Mouse (Mus musculus) liver, postnatal 0 days (tissue): ENCODE results near the gene Slc22a15. TPM values are rescaled to one million over a fixed set of nuclear protein-coding genes. Genes with fewer than 3 reads are reported as not detected.

ENCODE experiments used
- ATAC-seq: fragments of 200-750 bp; cut with Nextera tagmentation; 2 replicates; pipeline ENCODE4 v1.8.0; 2017; ENCODE audit warnings: mild to moderate bottlenecking, moderate library complexity
- DNase-seq: peaks from one replicate; pipeline ENCODE4 v3.0.0-alpha.2; 2016
- H3K27ac ChIP-seq: fragments of 300-500 bp; sonication (generic); 2 replicates; pipeline ENCODE4 v1.5.1; 2014; ENCODE audit warnings: antibody characterized with exemption, moderate library complexity, mild to moderate bottlenecking, low read depth
- H3K27me3 ChIP-seq: fragments of 300-500 bp; sonication (generic); 2 replicates; pipeline ENCODE4 v1.6.1; 2014; ENCODE audit warnings: low read length, control low read depth, mixed read lengths; ENCODE audit not compliant: insufficient read depth
- H3K36me3 ChIP-seq: fragments of 300-500 bp; sonication (generic); replicated peaks from 2 replicates; pipeline ENCODE4 v1.6.1; 2014; ENCODE audit warnings: mild to moderate bottlenecking, control low read depth, low read length, moderate library complexity, mixed read lengths; ENCODE audit not compliant: insufficient read depth
- H3K4me1 ChIP-seq: fragments of 300-500 bp; sonication (generic); 2 replicates; pipeline ENCODE4 v1.6.1; 2014; ENCODE audit warnings: antibody characterized with exemption, mild to moderate bottlenecking, control low read depth; ENCODE audit not compliant: insufficient read depth
- H3K4me2 ChIP-seq: fragments of 300-500 bp; sonication (generic); 2 replicates; pipeline ENCODE4 v1.6.1; 2014; ENCODE audit warnings: low read depth, mild to moderate bottlenecking, low read length, moderate library complexity, mixed read lengths
- H3K4me3 ChIP-seq: fragments of 300-500 bp; sonication (generic); 2 replicates; pipeline ENCODE4 v1.5.1; 2014; ENCODE audit warnings: low read depth, low read length
- H3K9ac ChIP-seq: fragments of 300-500 bp; sonication (generic); replicated peaks from 2 replicates; pipeline ENCODE4 v1.6.1; 2014; ENCODE audit warnings: mild to moderate bottlenecking, moderate library complexity
- H3K9me3 ChIP-seq: fragments of 300-500 bp; sonication (generic); 2 replicates; pipeline ENCODE4 v1.6.1; 2016; ENCODE audit warnings: mild to moderate bottlenecking, control low read depth, low read length, mixed read lengths
- CTCF ChIP-seq: sonication (generic); IDR thresholded peaks from 2 replicates; pipeline ENCODE4 v1.5.1; 2016; ENCODE audit warnings: antibody characterized with exemption, low read depth
- EP300 ChIP-seq: IDR thresholded peaks from 2 replicates; pipeline ENCODE4 v1.6.1; 2016; ENCODE audit warnings: antibody characterized with exemption, low read depth, mild to moderate bottlenecking
- WGBS: fragments of 180-500 bp; shearing (Covaris S2); extraction: QIAGEN DNeasy Blood & Tissue Kit; methylation state at CpG from one replicate; pipeline ENCODE4 v1.1.7; 2014; ENCODE audit not compliant: insufficient replicate concordance; 5-methylcytosine and 5-hydroxymethylcytosine counted together
- polyA plus RNA-seq: library from polyadenylated mRNA; unstranded; fragments of >200 nt; fragmentation: Nextera tagmentation; extraction: Ambion mirVana; gene quantifications from 2 replicates; pipeline ENCODE4 v1.2.1, GENCODE M21; 2015

Slc22a15 gene
- polyA plus RNA-seq, 1 experiment from 2014 or later: 5.0 TPM

GRCm38 (mm10) chr3:101895376-101895910 is 28.8 kb downstream of the Slc22a15 start:
- 73% methylated on average over 7 of the region's 7 CpGs for WGBS
- H3K4me2 ChIP-seq: no peak overlapping the region

GRCm38 (mm10) chr3:101885591-101885990 is 38.7 kb downstream of the Slc22a15 start:
- Histone ChIP-seq H3K9me3 (no peaks in the 10 kb centered on the region), H3K36me3 (peaks cover 6% of the 10 kb centered on the region), H3K27me3 (no peaks in the 10 kb centered on the region), H3K9ac (no peak overlapping the region), H3K4me3 (no peak overlapping the region), H3K27ac (no peak overlapping the region), H3K4me1 (0 out of 2 replicates have a peak, but pooled peaks cover 2% of the 10 kb centered on the region), H3K4me2 (no peak overlapping the region)
- WGBS: 65% methylated on average over 3 of the region's 3 CpGs
- TF ChIP-seq EP300: no peak
- TF ChIP-seq CTCF: no peak
- ATAC-seq (no peak), DNase-seq (no peak)

More at GRCm38 (mm10) chr3:101895376-101895910, 28.8 kb downstream of the Slc22a15 start:
- Histone ChIP-seq H3K9me3 (no peaks in the 10 kb centered on the region), H3K27ac (no peak overlapping the region), H3K36me3 (no peaks in the 10 kb centered on the region; the same call in 1 of the 2 replicates), H3K27me3 (no peaks in the 10 kb centered on the region), H3K4me3 (no peak overlapping the region), H3K4me1 (no peaks in the 10 kb centered on the region), H3K9ac (no peak overlapping the region)
- no peak for TF ChIP-seq CTCF
- no peak for TF ChIP-seq EP300
- peak; percentile 17; the same call in 1 of the 2 replicates for ATAC-seq
- no peak for DNase-seq

- no peaks in the 10 kb centered on the region for H3K27me3 ChIP-seq
- H3K4me3 ChIP-seq: no peak overlapping the region
- DNase-seq (peak; percentile 53), ATAC-seq (peak; percentile 79)
- 0 out of 2 replicates have a peak, but pooled peaks cover 2% of the 10 kb centered on the region for H3K4me1 ChIP-seq
- no peak overlapping the region for H3K4me2 ChIP-seq
- peaks cover 6% of the 10 kb centered on the region for H3K36me3 ChIP-seq
- WGBS: 63% methylated on average over 4 of the region's 4 CpGs
- TF ChIP-seq EP300 (no peak), CTCF (no peak)
- H3K9me3 ChIP-seq: no peaks in the 10 kb centered on the region
- no peak overlapping the region for H3K27ac ChIP-seq
- no peak overlapping the region for H3K9ac ChIP-seq
These were observed 39.2 kb downstream of the Slc22a15 start for GRCm38 (mm10) chr3:101885041-101885440.

- Histone ChIP-seq H3K4me3 (no peak overlapping the region), H3K36me3 (peaks cover 13% of the 10 kb centered on the region), H3K9me3 (no peaks in the 10 kb centered on the region), H3K27ac (no peak overlapping the region), H3K4me1 (0 out of 2 replicates have a peak, but pooled peaks cover 2% of the 10 kb centered on the region), H3K4me2 (no peak overlapping the region), H3K27me3 (no peaks in the 10 kb centered on the region), H3K9ac (no peak overlapping the region)
- ATAC-seq (no peak), DNase-seq (no peak)
- TF ChIP-seq CTCF: no peak
- 41% methylated on average over 3 of the region's 3 CpGs for WGBS
These were observed 40.4 kb downstream of the Slc22a15 start for GRCm38 (mm10) chr3:101883902-101884301.

GRCm38 (mm10) chr3:101881721-101882120 is 42.5 kb downstream of the Slc22a15 start:
- ATAC-seq (peak; percentile 40; the same call in 1 of the 2 replicates), DNase-seq (no peak)
- WGBS: 52% methylated on average over 9 of the region's 9 CpGs

GRCm38 (mm10) chr3:101880818-101881217 is 43.4 kb downstream of the Slc22a15 start:
- Histone ChIP-seq H3K4me1 (0 out of 2 replicates have a peak, but pooled peaks cover 2% of the 10 kb centered on the region), H3K9ac (no peak overlapping the region), H3K4me2 (no peak overlapping the region), H3K27me3 (no peaks in the 10 kb centered on the region), H3K27ac (no peak overlapping the region), H3K4me3 (no peak overlapping the region), H3K36me3 (peaks cover 19% of the 10 kb centered on the region), H3K9me3 (no peaks in the 10 kb centered on the region)
- TF ChIP-seq EP300 (no peak), CTCF (peak; percentile 37)
- ATAC-seq (no peak), DNase-seq (no peak)
- WGBS: 71% methylated on average over 6 of the region's 6 CpGs

More at GRCm38 (mm10) chr3:101881721-101882120, 42.5 kb downstream of the Slc22a15 start:
- Histone ChIP-seq H3K9me3 (no peaks in the 10 kb centered on the region), H3K4me1 (0 out of 2 replicates have a peak, but pooled peaks cover 2% of the 10 kb centered on the region), H3K27ac (no peak overlapping the region), H3K27me3 (no peaks in the 10 kb centered on the region), H3K36me3 (peaks cover 19% of the 10 kb centered on the region), H3K4me3 (no peak overlapping the region), H3K4me2 (no peak overlapping the region), H3K9ac (no peak overlapping the region)
- TF ChIP-seq CTCF (no peak), EP300 (no peak)
